Mouse (Mus musculus): Measurements from ENCODE around the gene Ankrd11. TPM values are rescaled to one million over a fixed set of nuclear protein-coding genes. Genes with fewer than 3 reads are reported as not detected.

Gene Ankrd11
- polyA plus RNA-seq, 1 experiment = 56.4 TPM

DNA sequence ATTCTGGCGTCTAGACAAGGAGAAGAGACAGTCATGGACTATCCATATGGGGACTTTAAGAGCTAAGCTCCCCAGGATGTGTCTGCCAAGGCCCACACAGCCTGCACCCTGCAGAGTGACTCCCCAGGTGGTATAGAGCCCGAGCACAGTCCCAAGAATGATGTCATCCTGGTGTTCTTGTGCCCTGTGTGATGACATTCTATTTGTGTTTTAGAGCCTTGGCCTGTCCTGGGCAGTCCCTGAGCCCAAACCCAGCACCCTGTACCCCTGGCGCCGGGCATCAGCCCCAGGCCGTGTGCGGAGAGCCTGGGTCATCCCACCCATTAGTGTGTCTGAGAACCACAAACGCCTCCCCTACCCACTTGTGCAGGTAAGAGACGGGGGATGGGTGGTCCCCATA is 185.8 kb downstream of the Ankrd11 start:
- Histone ChIP-seq H3K27me3 (ENCODE audit: control insufficient read depth, insufficient read depth, insufficient read length) (no peaks in the 10 kb centered on the region), H3K4me2 (ENCODE audit: low read depth) (no peak overlapping the region), H3K36me3 (ENCODE audit: control insufficient read depth, insufficient read depth) (peaks cover 39% of the 10 kb centered on the region), H3K79me2 (ENCODE audit: control insufficient read depth, insufficient read depth) (peaks cover 44% of the 10 kb centered on the region), H3ac (ENCODE audit: control insufficient read depth, insufficient read length) (no peak overlapping the region), H3K4me3 (no peak overlapping the region)
- TF ChIP-seq TCF12 (IDR thresholded peaks at IDR 0.05; ENCODE audit: insufficient read depth, poor library complexity, severe bottlenecking) (no peak), SRF (IDR thresholded peaks at IDR 0.05; ENCODE audit: control insufficient read depth, insufficient read length, low read depth) (no peak), TCF3 (IDR thresholded peaks at IDR 0.05; ENCODE audit: insufficient read length, low read depth) (no peak), CEBPB (IDR thresholded peaks at IDR 0.05; ENCODE audit: insufficient read depth, poor library complexity, severe bottlenecking) (no peak), REST (IDR thresholded peaks at IDR 0.05; ENCODE audit: insufficient read depth, insufficient read length) (no peak)

DNA sequence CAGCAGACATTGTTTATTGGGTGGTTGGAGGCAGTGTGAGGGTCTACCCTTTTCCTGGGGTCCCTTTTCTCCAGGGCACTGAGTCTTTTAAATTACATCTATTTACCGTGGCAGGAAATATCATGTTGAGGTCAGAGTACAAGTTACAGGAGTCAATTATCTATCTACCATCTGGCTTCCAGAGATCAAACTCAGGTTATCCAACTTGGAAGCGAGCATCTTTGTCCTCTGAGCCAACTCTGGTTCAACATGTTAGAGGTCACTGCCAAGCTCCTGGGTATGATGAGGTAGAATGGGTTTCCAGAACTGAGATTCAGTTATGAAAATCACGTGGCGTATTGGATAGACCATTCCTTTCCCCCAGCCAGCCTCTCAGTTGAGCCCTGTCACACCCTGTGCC is 187.0 kb downstream of the Ankrd11 start:
- Histone ChIP-seq H3K27me3 (ENCODE audit: control insufficient read depth, insufficient read depth, insufficient read length) (no peaks in the 10 kb centered on the region), H3K4me2 (ENCODE audit: low read depth) (no peak overlapping the region), H3K79me2 (ENCODE audit: control insufficient read depth, insufficient read depth) (peaks cover 46% of the 10 kb centered on the region), H3K4me3 (no peak overlapping the region), H3K36me3 (ENCODE audit: control insufficient read depth, insufficient read depth) (peaks cover 32% of the 10 kb centered on the region), H3ac (ENCODE audit: control insufficient read depth, insufficient read length) (no peak overlapping the region)
- no peak for TF ChIP-seq SRF (IDR thresholded peaks at IDR 0.05; ENCODE audit: control insufficient read depth, insufficient read length, low read depth)
- no peak for TF ChIP-seq MYOG (IDR thresholded peaks at IDR 0.05; ENCODE audit: control insufficient read depth in 1 of 3, insufficient read depth in 1 of 3, insufficient read length in 2 of 3, low read depth in 2 of 3)

- peaks cover 47% of the 10 kb centered on the region for H3K79me2 ChIP-seq (ENCODE audit: control insufficient read depth, insufficient read depth)
- H3K4me3 ChIP-seq = no peak overlapping the region
- peaks cover 32% of the 10 kb centered on the region for H3K36me3 ChIP-seq (ENCODE audit: control insufficient read depth, insufficient read depth)
- H3K27me3 ChIP-seq (ENCODE audit: control insufficient read depth, insufficient read depth, insufficient read length) = no peaks in the 10 kb centered on the region
- TF ChIP-seq POLR2AphosphoS2 (IDR thresholded peaks at IDR 0.05; ENCODE audit: insufficient read length, low read depth) (peak; percentile 38), MAX (IDR thresholded peaks at IDR 0.05; ENCODE audit: low read depth) (no peak), MYOG (IDR thresholded peaks at IDR 0.05; ENCODE audit: control insufficient read depth in 1 of 3, insufficient read depth in 1 of 3, insufficient read length in 2 of 3, low read depth in 2 of 3) (no peak), MYOD1 (IDR thresholded peaks at IDR 0.05; ENCODE audit: control insufficient read depth in 1 of 3, insufficient read length in 2 of 3, low read depth in 2 of 3) (no peak), POLR2A (IDR thresholded peaks at IDR 0.05; ENCODE audit: insufficient read length, low read depth) (peak; percentile 24), TCF3 (IDR thresholded peaks at IDR 0.05; ENCODE audit: insufficient read length, low read depth) (no peak)
- H3ac ChIP-seq (ENCODE audit: control insufficient read depth, insufficient read length) = no peak overlapping the region
- H3K4me2 ChIP-seq (ENCODE audit: low read depth) = no peak overlapping the region
Observed at GRCm38 (mm10) chr8:122854388-122854787, 187.7 kb downstream of the Ankrd11 start.

- no peaks in the 10 kb centered on the region for H3K27me3 ChIP-seq (ENCODE audit: control insufficient read depth, insufficient read depth, insufficient read length)
- H3K36me3 ChIP-seq (ENCODE audit: control insufficient read depth, insufficient read depth) = peaks cover 32% of the 10 kb centered on the region
- H3ac ChIP-seq (ENCODE audit: control insufficient read depth, insufficient read length) = no peak overlapping the region
- H3K4me3 ChIP-seq = no peak overlapping the region
- TF ChIP-seq MAX (IDR thresholded peaks at IDR 0.05; ENCODE audit: low read depth) = no peak
- no peak for TF ChIP-seq MYOG (IDR thresholded peaks at IDR 0.05; ENCODE audit: control insufficient read depth in 1 of 3, insufficient read depth in 1 of 3, insufficient read length in 2 of 3, low read depth in 2 of 3)
- no peak for TF ChIP-seq USF1 (IDR thresholded peaks at IDR 0.05; ENCODE audit: low read depth)
- peak; percentile 35 for TF ChIP-seq POLR2A (IDR thresholded peaks at IDR 0.05; ENCODE audit: insufficient read length, low read depth)
- TF ChIP-seq TCF12 (IDR thresholded peaks at IDR 0.05; ENCODE audit: insufficient read depth, poor library complexity, severe bottlenecking) = no peak
- peak overlapping the region; percentile 99 for H3K4me2 ChIP-seq (ENCODE audit: low read depth)
- peaks cover 54% of the 10 kb centered on the region for H3K79me2 ChIP-seq (ENCODE audit: control insufficient read depth, insufficient read depth)
Observed at GRCm38 (mm10) chr8:122853340-122853771, 188.7 kb downstream of the Ankrd11 start.

GRCm38 (mm10) chr8:122852546-122852905 is 189.6 kb downstream of the Ankrd11 start:
- H3K36me3 ChIP-seq (ENCODE audit: control insufficient read depth, insufficient read depth) = peaks cover 28% of the 10 kb centered on the region
- H3K4me2 ChIP-seq (ENCODE audit: low read depth) = peak overlapping the region; percentile 99
- peak overlapping the region; percentile 95 for H3K4me3 ChIP-seq
- no peaks in the 10 kb centered on the region for H3K27me3 ChIP-seq (ENCODE audit: control insufficient read depth, insufficient read depth, insufficient read length)
- peak overlapping the region; percentile 6 for H3ac ChIP-seq (ENCODE audit: control insufficient read depth, insufficient read length)
- H3K79me2 ChIP-seq (ENCODE audit: control insufficient read depth, insufficient read depth) = peaks cover 55% of the 10 kb centered on the region
- no peak for TF ChIP-seq MAX (IDR thresholded peaks at IDR 0.05; ENCODE audit: low read depth)
- no peak for TF ChIP-seq TCF12 (IDR thresholded peaks at IDR 0.05; ENCODE audit: insufficient read depth, poor library complexity, severe bottlenecking)
- TF ChIP-seq MYOD1 (IDR thresholded peaks at IDR 0.05; ENCODE audit: control insufficient read depth in 1 of 3, insufficient read length in 2 of 3, low read depth in 2 of 3) = no peak
- no peak for TF ChIP-seq POLR2A (IDR thresholded peaks at IDR 0.05; ENCODE audit: insufficient read length, low read depth)
- TF ChIP-seq USF1 (IDR thresholded peaks at IDR 0.05; ENCODE audit: low read depth) = no peak
- no peak for TF ChIP-seq E2F4 (IDR thresholded peaks at IDR 0.05; ENCODE audit: insufficient read depth)
- TF ChIP-seq REST (IDR thresholded peaks at IDR 0.05; ENCODE audit: insufficient read depth, insufficient read length) = no peak
- TF ChIP-seq MYOG (IDR thresholded peaks at IDR 0.05; ENCODE audit: control insufficient read depth in 1 of 3, insufficient read depth in 1 of 3, insufficient read length in 2 of 3, low read depth in 2 of 3) = no peak

Data from myocyte (in vitro differentiated cells).